Mouse (Mus musculus) olfactory bulb, adult 2 months (tissue): Measurements from ENCODE around the gene Bid.

Source experiments
- CTCF ChIP-seq: fragments of 200-500 bp; IDR thresholded peaks from 2 replicates; pipeline ENCODE4 v1.5.1; 2012; ENCODE audit warnings: low read depth, mild to moderate bottlenecking, low read length, moderate library complexity; ENCODE audit not compliant: insufficient read depth
- POLR2A ChIP-seq: fragments of 200-500 bp; IDR thresholded peaks from 2 replicates; pipeline ENCODE4 v1.6.1; 2012; ENCODE audit warnings: mild to moderate bottlenecking, low read depth, low read length, moderate library complexity; ENCODE audit not compliant: insufficient read depth

GRCm38 (mm10) chr6:120873874-120874273 is 42.8 kb downstream of the Bid start:
- no peak for TF ChIP-seq POLR2A
- no peak for TF ChIP-seq CTCF
